Mouse (Mus musculus) adrenal gland, adult 8-10 months (tissue): Measurements from ENCODE around the gene Nfya. TPM values are rescaled to one million over a fixed set of nuclear protein-coding genes. Genes with fewer than 3 reads are reported as not detected.

Experiments
- DNase-seq: peaks from one replicate; pipeline ENCODE4 v3.0.0; 2022
- total RNA-seq, 4 experiments: library from RNA; stranded (reverse); gene quantifications; 2 replicates each; pipeline ENCODE4 v1.2.4; 2022

The Nfya gene
- total RNA-seq, 4 experiments from 2014 or later = 33.2 to 45.6 (median 40.9) TPM

DNA sequence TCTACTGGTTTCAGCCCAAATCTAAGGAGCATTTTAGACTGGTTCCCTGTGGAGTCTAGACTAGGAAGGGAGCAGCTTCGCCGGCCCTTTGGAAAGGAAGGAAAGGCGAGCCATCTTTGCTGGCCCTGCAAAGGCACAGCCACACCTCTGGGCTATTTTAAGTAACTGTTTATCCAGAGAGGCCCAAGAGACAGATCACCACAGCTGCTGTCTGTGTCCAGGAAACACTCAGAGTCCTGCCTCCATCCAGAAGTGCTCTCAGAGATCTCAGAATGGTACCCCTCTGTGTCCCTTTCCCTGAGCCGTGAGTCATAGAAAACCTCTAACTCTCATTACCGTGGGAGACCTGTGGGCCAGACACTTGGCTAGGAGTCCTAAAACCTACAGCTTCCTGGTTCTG lies 20.7 kb upstream of the Nfya start:
- DNase-seq = no peak

DNA sequence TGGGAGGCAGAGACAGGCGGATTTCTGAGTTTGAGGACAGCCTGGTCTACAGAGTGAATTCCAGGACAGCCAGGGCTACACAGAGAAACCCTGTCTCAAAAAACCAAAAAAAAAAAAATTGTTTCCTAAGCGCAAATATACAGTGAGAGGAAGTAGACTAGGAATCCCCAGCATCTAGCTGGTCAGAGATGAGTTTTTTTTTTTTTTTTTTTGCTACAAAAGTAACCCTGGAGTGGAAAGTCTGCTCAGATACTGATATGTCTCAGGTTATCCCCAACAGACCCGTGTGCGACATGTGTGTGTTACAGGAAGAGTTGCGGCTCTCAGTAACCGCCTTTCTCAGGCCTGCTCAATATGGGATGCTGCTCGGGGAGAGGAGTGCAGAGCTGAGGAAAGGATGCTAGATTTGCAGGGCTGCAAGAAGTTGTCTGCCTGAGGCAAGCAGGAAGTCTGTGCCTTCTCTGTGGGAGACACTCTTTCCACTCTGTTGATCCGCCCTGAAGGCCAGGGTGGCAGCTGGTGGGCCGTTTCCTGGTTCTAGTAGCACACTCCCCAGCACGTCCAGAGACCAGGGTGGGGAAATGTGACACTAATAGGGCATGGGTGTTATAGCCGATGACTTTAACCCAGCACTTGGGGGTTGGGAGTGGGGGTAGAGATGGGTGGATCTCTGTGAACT lies 18.3 kb upstream of the Nfya start:
- no peak for DNase-seq

DNA sequence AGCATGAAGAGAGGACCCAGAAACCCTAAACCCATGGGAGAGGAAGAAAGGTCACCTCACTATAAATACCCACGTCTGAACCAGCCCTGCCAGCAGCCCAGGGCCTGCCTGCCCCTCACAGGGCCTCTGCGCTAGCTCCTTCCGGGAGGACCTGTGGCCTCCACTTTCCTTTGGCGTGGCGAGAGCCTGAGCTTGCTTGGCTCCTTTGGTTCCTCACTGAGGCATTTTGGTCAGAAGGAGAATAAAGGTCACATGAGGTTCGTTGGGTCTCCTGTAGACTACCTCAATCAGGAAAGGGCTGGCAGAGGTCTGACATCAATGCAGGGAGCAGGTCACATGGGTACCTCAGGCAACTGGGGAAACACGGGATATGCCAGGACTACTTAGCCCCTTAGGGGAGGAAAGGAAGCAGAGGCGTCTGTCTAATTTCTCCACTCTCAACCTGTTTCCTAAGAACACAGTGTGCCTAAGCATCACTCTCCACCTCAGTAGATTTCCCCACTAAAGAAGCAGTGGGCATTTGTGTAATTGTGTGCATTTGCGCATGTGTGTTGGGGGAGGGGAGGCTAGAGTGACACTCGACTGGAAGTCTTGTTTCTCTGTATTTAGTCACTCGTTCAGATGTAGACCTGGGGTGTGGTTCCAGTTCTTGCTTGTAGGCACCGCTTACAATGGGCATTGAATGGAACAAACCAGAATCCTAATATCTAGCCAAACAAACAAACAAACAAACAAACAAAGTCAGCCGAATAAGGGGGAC lies 17.5 kb upstream of the Nfya start:
- DNase-seq = no peak

DNA sequence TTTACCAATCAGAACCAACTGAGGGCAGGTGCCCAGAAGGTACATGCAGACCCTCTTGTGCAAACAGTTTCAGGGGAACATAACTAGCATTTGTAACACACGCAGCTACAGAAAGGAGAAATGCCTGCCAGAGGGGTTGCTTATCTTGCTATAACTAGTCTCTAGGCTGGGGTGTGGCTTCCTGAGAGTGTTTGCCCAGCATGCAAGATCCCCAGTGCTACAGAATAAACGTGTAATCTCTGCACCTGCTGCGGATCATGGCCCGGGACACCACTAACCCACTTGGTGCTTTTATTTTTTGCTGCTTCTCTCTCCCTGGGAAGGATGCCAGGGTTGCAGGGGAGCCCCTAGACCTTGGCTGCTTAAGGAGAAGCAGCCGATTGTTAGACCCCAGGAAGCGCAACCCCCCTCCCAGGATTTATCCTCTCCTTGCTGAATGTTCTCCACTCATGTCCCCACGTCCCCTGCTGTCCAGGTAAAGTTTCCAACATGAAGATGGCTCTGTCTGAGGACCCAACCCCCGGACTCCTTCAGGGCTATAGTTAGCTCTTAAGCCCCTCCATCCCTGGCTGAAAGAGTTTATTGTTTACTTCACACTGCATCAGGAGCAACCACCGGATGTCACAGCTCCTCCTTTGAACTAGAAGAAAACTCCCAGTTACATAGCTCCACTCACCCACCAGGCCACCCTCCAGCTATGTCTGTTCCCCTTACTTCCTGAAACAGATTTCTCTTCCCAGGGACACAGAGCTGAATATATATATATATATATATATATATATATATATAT lies 16.3 kb upstream of the Nfya start:
- no peak for DNase-seq

DNA sequence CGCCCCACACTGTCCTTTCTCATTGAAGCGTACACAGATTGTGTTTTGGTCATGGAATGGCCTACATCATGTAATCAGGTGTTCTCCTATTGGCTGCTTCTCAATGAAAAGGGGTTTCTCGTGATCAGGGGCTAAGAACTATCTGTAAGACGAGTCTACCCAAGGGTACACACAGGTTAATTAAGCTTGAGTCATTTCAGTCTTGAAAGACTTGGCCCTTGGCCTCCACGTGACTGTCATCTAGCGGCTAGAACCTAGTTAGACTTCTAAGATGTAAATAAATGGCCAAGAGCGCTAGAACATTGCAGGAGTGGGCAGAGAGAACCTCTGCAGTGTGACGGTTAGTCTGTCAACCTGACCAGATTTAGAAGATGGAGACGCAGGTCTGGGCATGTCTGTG lies 14.5 kb upstream of the Nfya start:
- no peak for DNase-seq

DNA sequence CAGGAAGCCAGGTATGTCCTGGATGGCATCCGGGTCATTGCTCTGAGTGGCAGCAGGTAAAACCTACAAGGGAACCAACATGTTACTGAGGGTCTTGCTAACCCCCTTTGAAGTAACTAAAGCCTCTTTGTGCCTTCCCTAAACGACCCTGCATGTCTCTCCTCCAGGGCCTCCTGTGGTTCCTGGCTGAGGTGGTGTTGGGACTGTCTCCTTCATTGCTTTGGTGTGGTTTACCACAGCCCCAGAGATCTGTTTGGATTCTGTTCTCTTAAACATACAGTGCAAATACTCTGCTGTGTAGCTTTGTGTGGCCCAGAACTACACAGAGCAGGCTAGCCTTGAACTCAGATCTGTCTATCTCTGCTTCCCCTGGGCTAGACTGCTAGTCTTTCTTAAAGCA lies 9.9 kb upstream of the Nfya start:
- DNase-seq = no peak

DNA sequence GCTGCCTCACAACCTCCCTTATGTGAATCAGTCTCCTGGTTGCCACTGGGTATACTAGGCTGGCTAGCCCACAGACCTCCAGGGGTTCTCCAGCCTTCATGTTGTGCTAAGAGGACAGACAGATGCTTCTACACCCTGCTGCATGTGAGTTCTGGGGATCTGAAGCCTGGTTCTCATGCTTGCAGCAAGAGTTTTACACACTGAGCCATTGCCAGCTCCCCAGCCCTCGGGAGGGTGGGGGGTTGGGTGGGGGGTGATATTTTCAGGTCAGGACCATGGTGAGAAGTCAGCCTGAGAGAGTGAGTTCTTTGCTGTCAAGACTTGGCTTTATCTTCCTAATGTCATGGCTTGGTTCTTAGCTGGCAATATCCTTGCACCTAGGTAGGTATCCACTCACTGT lies 9.1 kb upstream of the Nfya start:
- DNase-seq = no peak

DNA sequence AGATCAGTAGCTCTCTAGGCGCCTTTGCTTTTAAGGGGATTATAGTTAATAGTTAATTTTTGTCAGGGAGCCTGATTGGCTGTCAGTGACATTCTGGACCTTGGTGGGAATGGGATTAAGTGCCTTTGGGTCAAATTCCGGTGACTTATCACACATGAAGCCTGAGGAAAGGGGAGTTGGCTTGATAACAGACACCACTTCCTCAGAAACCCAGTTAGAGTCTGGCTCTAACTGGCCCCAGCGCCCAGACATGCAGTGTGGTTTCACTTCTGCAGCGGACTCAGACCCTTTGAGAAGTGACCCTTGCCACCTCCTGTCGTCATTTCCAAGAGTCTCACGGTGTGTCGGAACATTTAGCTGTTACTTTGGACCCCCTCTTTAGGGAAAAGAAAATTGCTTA lies 8.5 kb upstream of the Nfya start:
- no peak for DNase-seq

DNA sequence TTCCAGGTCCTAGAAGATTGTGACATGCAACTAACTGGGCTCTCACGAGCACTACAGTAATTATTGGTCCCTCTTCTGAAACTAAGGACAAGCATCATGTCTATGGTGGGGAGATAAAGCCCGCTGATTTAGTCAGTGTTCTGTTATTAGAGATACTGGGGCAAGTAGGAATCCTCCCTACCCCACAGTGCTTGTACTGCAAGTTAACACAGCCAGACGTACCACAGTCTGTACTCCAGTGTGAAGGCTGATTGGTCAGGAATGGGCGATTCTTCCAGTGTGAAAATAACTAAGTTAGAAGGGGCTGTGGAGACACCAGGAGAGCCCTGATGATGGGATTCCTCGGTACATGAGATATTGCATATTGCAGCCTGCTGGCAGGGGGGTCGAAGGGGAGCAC lies 7.8 kb upstream of the Nfya start:
- DNase-seq = no peak

DNA sequence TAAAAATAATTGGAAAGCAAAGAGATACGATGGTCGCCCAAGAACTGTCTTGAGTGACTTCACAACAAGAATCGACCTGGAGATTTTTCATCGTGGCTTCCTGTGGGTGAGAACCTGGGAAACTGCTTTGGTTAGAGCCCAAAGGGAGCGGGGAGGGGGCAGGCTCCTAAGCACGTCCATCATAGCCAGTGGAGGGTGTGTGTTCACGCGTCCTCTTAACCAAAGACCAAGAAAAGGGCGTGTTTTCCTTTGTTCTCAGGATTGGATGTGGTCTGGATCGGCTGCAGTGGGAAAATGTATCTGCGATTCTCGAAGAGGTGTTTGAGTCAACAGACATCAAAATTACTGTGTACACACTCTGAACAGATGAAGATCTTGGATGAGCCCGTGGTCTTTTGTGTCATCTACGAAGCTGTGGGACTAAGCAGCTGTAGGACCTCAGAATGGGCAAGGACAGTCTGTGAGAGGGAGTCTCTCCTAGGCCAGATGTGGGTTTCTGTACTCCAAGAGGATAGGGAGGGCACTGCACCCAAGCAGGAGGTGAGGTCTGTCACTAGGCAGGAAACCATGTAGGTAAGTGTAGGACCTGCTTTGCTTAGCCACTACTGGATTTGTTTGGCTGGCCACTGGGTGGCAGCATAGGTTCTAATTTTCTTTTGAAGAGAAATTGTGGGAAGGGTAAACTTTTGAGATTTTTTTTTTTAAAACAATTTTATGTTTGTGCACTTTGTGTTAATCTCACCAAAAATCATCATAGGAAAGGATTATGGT lies 6.9 kb upstream of the Nfya start:
- no peak for DNase-seq

DNA sequence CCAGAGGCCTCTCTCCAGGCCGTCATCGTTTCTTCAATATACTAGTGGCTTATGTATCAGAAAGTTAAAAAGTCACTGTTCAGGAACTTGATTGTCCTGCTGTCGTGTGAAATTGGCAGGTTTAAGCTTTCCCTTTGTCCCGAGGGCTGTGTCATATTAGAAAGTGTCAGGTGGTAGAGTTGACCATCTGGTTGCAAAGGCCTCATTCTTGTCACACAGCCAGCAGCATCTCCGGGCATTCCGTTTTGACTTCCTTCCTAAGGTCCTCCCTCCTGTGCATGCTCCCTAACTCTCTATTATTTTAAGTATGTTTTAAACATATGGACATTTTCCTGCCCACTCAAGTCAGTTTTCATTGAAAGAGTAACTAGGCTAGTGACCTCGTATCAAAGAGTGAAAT lies 6.3 kb upstream of the Nfya start:
- DNase-seq = no peak

DNA sequence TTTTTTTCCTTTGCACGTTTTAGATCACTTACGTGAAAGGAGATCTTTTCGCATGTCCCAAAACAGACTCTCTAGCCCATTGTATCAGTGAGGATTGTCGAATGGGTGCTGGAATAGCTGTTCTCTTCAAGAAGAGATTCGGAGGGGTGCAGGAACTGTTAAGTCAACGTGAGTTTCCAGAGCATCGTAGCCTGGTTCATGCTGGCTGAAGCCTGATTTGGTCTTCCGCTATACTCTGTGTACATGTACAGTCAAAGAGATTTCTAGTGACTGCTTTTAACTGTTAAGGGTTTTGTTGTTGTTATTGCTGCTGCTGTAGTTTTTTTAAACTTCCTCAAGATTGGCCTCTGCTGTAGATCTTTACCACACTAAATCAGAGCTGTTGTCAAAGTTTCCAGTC lies 1.5 kb upstream of the Nfya start:
- DNase-seq = no peak

DNA sequence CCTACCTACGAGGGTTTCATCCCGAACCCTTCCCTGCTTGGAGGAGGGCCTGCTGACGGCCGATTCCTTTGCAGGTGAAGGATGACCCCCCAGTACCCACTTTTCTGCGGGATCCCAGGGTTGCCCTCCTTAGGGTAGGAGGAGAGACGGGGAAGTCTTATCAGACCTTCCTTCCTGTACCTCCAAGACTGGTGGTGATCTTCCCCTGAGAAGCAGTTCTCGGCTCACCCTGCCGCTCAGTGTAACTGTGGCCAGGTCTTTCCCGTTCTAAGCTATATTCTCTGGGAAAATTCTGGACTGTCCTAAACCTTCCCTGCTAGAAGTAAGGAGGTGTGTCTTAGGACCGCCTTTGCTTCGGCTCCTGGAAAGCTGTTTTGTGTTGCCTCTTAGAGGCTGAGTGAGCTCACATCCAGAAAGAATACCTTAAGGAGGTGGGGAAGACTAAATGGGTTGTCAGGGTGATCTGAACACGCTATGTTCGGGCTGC lies 636 bp upstream of the Nfya start:
- no peak for DNase-seq

DNA sequence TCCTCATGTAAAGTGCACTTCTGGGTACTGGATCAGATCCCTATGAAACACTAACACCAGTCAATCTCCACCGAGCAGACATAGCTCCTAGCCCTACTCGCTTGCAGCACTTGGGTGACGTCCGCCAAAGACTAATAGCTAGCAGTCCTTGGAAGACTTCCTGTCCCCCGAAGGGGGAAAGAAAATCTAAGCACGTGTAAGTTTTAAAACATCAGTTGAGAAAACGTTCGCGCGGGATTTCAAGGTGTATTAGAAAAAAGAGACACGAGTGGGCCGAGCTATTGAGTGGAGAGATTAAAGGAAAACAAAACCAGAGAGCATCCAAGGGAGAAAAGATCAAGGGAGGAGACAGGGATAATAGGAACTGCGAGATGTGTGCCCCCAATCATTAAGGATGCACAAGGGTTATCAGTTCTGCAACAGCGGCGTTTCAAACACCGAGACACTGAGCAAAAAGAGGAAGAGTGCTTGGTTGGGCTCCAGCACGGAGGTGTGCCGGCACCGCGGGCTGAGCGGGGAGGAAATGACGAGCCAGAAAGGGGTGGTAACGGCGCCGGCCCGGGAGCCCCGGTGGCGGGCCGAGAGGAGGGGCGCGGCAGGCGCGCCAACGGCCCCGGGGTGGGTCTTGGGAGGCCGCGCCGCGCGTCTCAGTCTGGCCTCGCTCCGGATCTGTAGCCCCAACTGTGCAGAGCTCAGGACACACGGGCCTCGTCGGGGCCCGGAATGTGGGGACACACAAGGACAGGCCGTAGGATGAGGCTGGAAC lies 997 bp downstream of the Nfya start:
- peak; percentile 59 for DNase-seq

DNA sequence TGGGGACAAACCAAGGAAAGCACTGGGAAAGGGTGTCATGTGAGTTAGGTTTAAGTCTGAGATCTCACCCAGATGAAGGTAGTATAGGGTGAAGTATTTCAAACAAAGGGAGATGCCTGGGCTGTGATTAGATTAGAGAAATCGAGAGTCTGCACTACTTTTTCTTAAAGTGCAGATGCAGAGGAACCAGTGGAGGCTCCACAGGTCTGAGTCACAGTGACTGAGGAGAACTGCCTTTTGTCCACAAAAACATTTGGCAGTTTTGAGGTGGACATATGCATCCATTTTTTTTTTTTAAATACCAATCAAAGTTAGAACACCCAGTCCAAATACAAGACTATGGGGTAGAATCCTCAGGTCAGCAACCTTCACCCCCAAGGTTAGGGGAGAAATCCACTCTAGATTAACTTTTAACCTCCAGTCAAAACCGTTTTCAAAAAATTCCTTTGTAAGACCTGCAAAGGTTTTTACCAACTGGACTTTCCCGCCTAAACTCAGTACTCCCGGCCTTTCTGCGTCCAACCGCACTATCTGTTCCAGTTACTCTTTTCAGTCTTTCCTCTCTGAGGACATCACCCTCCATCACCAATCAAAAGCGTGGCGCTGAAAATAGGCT lies 1.7 kb downstream of the Nfya start:
- DNase-seq = no peak

DNA sequence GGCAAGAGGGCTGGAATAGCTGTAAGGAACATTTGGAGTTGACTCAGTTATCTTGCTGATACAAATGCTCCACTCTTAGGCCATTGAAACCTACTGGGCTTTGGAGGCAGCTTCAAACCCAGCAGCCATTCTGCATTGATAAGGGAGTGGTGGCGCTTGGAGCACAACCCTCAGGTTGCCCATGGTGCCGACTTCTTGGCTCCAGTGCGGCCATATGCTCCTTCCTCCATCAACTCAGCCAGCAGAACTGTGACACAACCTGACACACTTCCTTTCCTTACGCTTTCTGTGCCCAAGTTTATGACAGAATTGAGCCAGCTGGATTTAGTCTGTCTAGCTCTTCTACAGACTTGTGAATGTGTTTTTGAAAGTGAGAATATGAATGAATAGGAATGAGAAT lies 2.6 kb downstream of the Nfya start:
- DNase-seq = no peak

DNA sequence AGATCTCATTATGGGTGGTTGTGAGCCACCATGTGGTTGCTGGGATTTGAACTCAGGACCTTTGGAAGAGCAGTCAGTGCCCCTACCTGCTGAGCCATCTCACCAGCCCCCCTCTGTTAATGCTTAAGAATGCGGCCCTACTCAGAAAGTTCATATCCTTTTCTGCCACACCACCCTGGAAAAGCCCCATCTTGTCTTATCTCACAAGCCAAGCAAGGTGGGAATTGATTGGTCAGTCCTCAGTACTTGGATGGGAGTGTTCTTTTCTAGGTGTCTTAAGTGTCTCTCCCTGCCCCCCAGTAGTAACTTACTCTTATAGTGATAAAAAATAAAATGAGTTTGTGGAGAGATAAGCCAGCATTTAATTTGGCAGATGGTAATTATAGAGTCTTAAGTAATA lies 5.0 kb downstream of the Nfya start:
- no peak for DNase-seq

DNA sequence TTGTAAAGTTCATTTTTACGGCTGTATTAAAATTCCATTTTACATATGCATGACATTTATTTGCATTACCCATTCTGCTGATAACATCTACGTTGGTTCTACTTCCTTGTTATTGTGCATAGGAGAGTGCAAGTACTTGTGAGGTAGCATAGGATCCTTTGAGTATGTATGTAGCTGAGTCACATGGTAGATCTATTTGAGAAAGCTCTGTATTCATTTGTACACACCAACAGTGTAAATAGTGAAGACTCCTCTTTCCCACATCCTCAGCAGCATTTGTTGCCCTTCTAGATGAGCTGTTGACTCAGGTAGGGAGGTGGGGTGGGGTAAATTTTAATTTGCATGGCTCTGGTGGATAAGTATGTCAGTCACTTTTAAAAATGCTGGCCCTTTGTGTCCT lies 5.9 kb downstream of the Nfya start:
- no peak for DNase-seq

DNA sequence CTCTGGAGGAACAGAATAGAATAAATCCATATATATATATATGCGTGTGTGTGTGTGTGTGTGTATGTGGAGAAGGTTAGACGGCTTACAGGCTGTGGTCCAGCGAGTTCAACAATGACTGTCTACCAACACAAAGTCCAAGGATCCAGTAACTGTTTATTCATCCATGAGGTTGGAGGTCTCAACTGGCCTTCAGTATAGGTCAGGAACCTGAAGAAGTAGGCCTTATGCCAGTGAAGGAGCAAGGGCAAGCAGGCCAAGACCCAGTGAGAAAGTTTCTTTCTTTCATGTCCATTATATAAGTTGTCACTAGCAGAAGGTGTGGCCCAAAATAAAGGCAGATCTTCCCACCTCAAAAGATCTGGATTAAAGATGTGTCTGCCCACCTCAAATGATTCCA lies 7.0 kb downstream of the Nfya start:
- no peak for DNase-seq

DNA sequence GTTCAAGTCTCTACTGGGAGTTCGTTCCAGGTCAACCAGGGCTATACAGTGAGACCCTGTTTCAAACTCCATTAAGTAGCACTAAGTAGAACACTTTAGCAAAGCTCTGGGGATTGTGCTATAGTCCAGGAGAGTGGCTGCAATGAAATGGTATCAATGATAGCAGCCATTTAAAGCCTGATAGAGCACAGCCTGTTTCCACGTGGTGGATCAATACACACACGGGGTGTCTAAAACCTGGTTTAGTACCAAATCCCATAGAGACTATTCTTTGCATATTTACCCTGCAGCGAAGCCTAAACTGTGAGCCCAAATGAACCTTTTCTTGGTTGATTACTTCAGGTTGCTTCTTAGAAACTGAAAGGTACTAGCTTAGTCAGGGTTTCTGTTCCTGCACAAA lies 8.0 kb downstream of the Nfya start:
- DNase-seq = no peak

DNA sequence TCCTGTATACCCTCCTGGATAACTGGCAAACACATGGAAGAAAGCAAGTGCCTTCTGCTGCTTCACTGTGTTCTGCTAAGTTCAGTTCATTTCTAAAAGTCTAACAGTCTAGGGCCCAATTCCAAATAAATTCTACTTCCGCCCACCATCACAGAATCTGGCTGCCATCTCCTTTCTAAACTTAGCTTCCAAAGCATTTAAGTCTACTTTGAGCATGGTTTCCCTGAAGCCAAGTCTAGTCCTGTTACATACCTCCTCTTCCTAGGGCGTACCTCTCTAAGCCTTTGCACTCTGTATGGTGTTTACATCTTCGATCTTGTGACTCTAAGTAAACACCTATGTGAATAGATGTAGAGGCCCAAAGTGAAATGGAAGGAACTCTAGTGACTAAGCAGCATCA lies 17.1 kb downstream of the Nfya start:
- DNase-seq = no peak

DNA sequence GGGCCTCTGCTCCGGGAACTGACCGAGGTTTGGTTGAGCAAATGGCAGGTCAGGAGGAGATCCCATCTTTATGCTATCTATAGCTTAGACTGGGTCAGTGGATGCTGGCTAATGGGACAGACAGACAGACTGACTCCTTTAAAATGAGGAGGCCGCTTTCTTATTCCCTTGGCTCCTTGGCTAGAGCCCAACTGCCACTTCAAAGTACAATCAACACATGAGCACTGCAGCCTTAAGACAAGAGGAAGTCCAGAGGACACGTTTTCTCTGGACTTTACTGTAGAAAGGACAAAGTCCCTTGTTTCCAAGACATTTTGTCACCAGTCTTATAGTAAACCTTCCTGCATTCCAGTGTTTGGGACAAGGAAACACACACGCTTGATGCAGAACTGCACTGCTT lies 18.3 kb downstream of the Nfya start:
- DNase-seq = no peak
